Mouse (Mus musculus): ENCODE results near the gene Pip4k2c.

DNA sequence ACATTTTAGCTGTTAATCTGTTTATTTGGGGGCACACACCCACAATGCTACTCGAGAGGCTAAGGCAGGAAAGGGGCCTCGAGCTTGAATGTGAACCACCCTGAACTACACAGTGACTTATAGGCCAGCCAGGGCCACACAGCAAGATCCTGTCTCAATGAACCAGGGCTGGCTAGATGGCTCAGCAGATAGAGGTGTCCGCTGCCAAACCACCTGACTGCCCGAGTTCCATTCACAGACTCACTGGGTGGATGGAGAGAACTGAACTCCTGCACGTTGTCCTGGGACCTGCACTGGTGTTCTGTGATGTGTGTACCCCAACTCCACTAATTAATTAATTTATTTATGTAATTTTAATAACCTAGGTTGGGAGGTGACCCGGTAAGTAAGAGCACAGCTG is 46.4 kb upstream of the Pip4k2c start:
- TF ChIP-seq CTCF (IDR thresholded peaks at IDR 0.05; ENCODE audit: low read depth, low read length) (no peak), GATA1 (IDR thresholded peaks at IDR 0.05; ENCODE audit: borderline replicate concordance, low read length) (no peak), TAL1 (conservative IDR thresholded peaks at IDR 0.05; ENCODE audit: low read depth, low read length) (no peak)

Measured in G1E (cell line).